ENCODE assay signal across 27 mouse cellular contexts in genomic region chr6:94230129-94230528, GRCm38 (mm10). TPM values are rescaled to one million over a fixed set of nuclear protein-coding genes. Genes with fewer than 3 reads are reported as not detected.
DNase-seq lines count a peak whose midpoint lies in the region; ATAC-seq lines count a peak whose summit lies in the region.
"Had no signal": no experiment of that assay in that cellular context is flagged by ENCODE, and none has a peak within 500 bp of the region (broad histone marks: within the 10 kb centered on the region; RNA-seq: fewer than 3 reads in every experiment).

No protein-coding gene starts in this region.

- peaks cover 59% of the 10 kb centered on the region for H3K4me1 ChIP-seq in heart, embryonic 11.5 days (ENCODE audit: control insufficient read depth, insufficient read depth, low read length)
- peaks cover 39% of the 10 kb centered on the region for H3K4me1 ChIP-seq in heart, embryonic 16.5 days (ENCODE audit: control insufficient read depth, insufficient read depth, low read length)
- H3K4me1 ChIP-seq: megakaryocyte, embryonic 14.5 days had no signal

- H3K9ac ChIP-seq in heart, embryonic 11.5 days (ENCODE audit: low read depth, low read length), result no peak overlapping the region
- H3K9ac ChIP-seq in heart, embryonic 16.5 days (ENCODE audit: low read length), result no peak overlapping the region
- H3K9ac ChIP-seq: embryonic facial prominence, embryonic 12.5 days; forebrain, embryonic 13.5 days; liver, embryonic 14.5 days; lung, embryonic 14.5 days; midbrain, embryonic 12.5 days; neural tube, embryonic 12.5 days had no signal

- peak overlapping the region; percentile 51 for H3K27ac ChIP-seq in heart, embryonic 11.5 days (ENCODE audit: low read depth, low read length)
- H3K27ac ChIP-seq in heart, embryonic 16.5 days (ENCODE audit: low read length), result peak overlapping the region; percentile 38
- H3K27ac ChIP-seq: embryonic facial prominence, embryonic 12.5 days; forebrain, embryonic 13.5 days; liver, embryonic 14.5 days; midbrain, embryonic 12.5 days; neural tube, embryonic 12.5 days had no signal

- H3K27me3 ChIP-seq in heart, embryonic 11.5 days (ENCODE audit: control insufficient read depth, insufficient read depth, low read length), result no peaks in the 10 kb centered on the region
- H3K27me3 ChIP-seq in heart, embryonic 16.5 days (ENCODE audit: control insufficient read depth, insufficient read depth, low read length), result no peaks in the 10 kb centered on the region
- H3K27me3 ChIP-seq: embryonic facial prominence, embryonic 12.5 days; forebrain, embryonic 13.5 days; megakaryocyte, embryonic 14.5 days; midbrain, embryonic 12.5 days; neural tube, embryonic 12.5 days had no signal

- no peaks in the 10 kb centered on the region for H3K36me3 ChIP-seq in heart, embryonic 11.5 days (ENCODE audit: control insufficient read depth, insufficient read depth, low read length)
- H3K36me3 ChIP-seq in heart, embryonic 16.5 days (ENCODE audit: control insufficient read depth, insufficient read depth), result no peaks in the 10 kb centered on the region
- H3K36me3 ChIP-seq: embryonic facial prominence, embryonic 12.5 days; midbrain, embryonic 12.5 days; neural tube, embryonic 12.5 days had no signal

- H3K9me3 ChIP-seq in heart, embryonic 11.5 days (replicated peaks; ENCODE audit: control insufficient read depth, low read length), result no peaks in the 10 kb centered on the region
- no peaks in the 10 kb centered on the region for H3K9me3 ChIP-seq in heart, embryonic 16.5 days (replicated peaks; ENCODE audit: control insufficient read depth, low read length)
- H3K9me3 ChIP-seq: embryonic facial prominence, embryonic 12.5 days; forebrain, embryonic 13.5 days; megakaryocyte, embryonic 14.5 days; midbrain, embryonic 12.5 days; neural tube, embryonic 12.5 days had no signal

- H3K4me3 ChIP-seq in heart, embryonic 11.5 days (ENCODE audit: low read depth, low read length), result no peak overlapping the region
- H3K4me3 ChIP-seq in heart, embryonic 16.5 days (ENCODE audit: low read length), result no peak overlapping the region
- H3K4me3 ChIP-seq: embryonic facial prominence, embryonic 12.5 days; erythroblast, embryonic 14.5 days; forebrain, embryonic 13.5 days; megakaryocyte, embryonic 14.5 days; midbrain, embryonic 12.5 days; myocyte; neural tube, embryonic 12.5 days had no signal

- 37% methylated on average over 3 of the region's 3 CpGs for WGBS in heart, embryonic 11.5 days (ENCODE audit: insufficient replicate concordance)
- 31% methylated on average over 3 of the region's 3 CpGs for WGBS in heart, embryonic 16.5 days

- no peak for DNase-seq in heart, adult 18-20 months
- DNase-seq in heart, adult 11 months, result no peak
- peak; percentile 61 for DNase-seq in Muller cell, postnatal 12 days (ENCODE audit: inconsistent ontology term)
- DNase-seq in R1 (ENCODE audit: low read depth, low spot score), result peak; percentile 49
- DNase-seq in spleen, adult 12 weeks (ENCODE audit: low spot score), result no peak
- DNase-seq in layer of hippocampus, adult 9-11 months, result no peak
- DNase-seq: adrenal gland, postnatal 10 days; cerebellum, adult 8-10 months; cerebellum, postnatal 36 days; gastrocnemius, postnatal 10 days; kidney, adult 2 months; kidney, postnatal 10 days; liver; lung, embryonic 14.5 days; right cerebral cortex, adult 18-20 months had no signal

- 0 out of 2 replicates have a peak, but pooled peaks have one; percentile 32 for ATAC-seq in heart, embryonic 11.5 days (replicated peaks; ENCODE audit: insufficient number of reproducible peaks, low FRiP score, low TSS enrichment)
- no peak for ATAC-seq in heart, embryonic 16.5 days (replicated peaks; ENCODE audit: extremely low read depth, insufficient read depth, low FRiP score)
- ATAC-seq: CD4-positive, CD25-positive, alpha-beta regulatory T cell, adult 4 months; forebrain, embryonic 13.5 days; hindbrain, embryonic 16.5 days had no signal

- peak overlapping the region; percentile 4; the same call in 1 of the 2 replicates for H3K4me2 ChIP-seq in heart, embryonic 11.5 days
- no peak overlapping the region for H3K4me2 ChIP-seq in heart, embryonic 16.5 days (ENCODE audit: low read depth, low read length)
- H3K4me2 ChIP-seq: embryonic facial prominence, embryonic 12.5 days; forebrain, embryonic 13.5 days; midbrain, embryonic 12.5 days; neural tube, embryonic 12.5 days had no signal

RNA-seq across cellular contexts. Expression of gene Magi1, which starts 53.6 kb away (rescaled TPM):
- polyA plus RNA-seq in heart, embryonic 11.5 days (2014; fragmentation: Nextera tagmentation; extraction: Ambion mirVana), result 7.9 and 9.2 TPM in 2 replicates
- total RNA-seq in heart, adult 18-20 months (2021), result 10 to 100 TPM; 13.9 to 18.5 TPM
- polyA plus RNA-seq in heart, embryonic 16.5 days (2015; fragmentation: Nextera tagmentation; extraction: Ambion mirVana), result 6.3 and 7.2 TPM in 2 replicates

Comparison
In these comparisons a context has a peak if more than half of its experiments do, and no peak if none do; other contexts are left out.
1. DNase-seq: peak in Muller cell, postnatal 12 days (single experiment) and R1 (single experiment); none in heart, adult 18-20 months (0 of 2), heart, adult 11 months (single experiment), spleen, adult 12 weeks (single experiment) and layer of hippocampus, adult 9-11 months (single experiment).